Mouse (Mus musculus) testis, postnatal 10 days (tissue): Measurements from ENCODE around the gene Trp53.
A peak's percentile ranks its signal among the peaks of the same experiment; 100 is the strongest.
"Not testable (repeated sequence)": the region's sequence is repeated elsewhere in the genome, so short reads cannot be mapped to it uniquely, and the experiment has no call there.

Experiments used
- DNase-seq: peaks from one replicate; pipeline ENCODE4 v3.0.0; 2021; ENCODE audit warnings: low spot score

Gene Trp53

GRCm38 (mm10) chr11:69594853-69595252 lies 14.7 kb downstream of the Trp53 start:
- DNase-seq: no peak

GRCm38 (mm10) chr11:69599436-69599835 lies 19.3 kb downstream of the Trp53 start:
- DNase-seq: no peak

GRCm38 (mm10) chr11:69600098-69600497 lies 19.9 kb downstream of the Trp53 start:
- peak; percentile 93 for DNase-seq

GRCm38 (mm10) chr11:69601768-69602167 lies 21.6 kb downstream of the Trp53 start:
- no peak for DNase-seq

GRCm38 (mm10) chr11:69603516-69603915 lies 23.4 kb downstream of the Trp53 start:
- no peak for DNase-seq

- no peak for DNase-seq
These were observed 24.2 kb downstream of the Trp53 start for GRCm38 (mm10) chr11:69604347-69604746.

- peak; percentile 67 for DNase-seq
These were observed 24.9 kb downstream of the Trp53 start for GRCm38 (mm10) chr11:69604795-69605664.

- peak; percentile 91 for DNase-seq
These were observed 25.7 kb downstream of the Trp53 start, which contains the start of gene Atp1b2 for GRCm38 (mm10) chr11:69605726-69606490. Gene Atp1b2 (minus strand): TSS chr11:69605942.

- DNase-seq: no peak
These were observed 26.3 kb downstream of the Trp53 start for GRCm38 (mm10) chr11:69606491-69606795.

- DNase-seq: no peak
These were observed 26.7 kb downstream of the Trp53 start for GRCm38 (mm10) chr11:69606832-69607231.

- no peak for DNase-seq
These were observed 28.4 kb downstream of the Trp53 start for GRCm38 (mm10) chr11:69608525-69608924.

- no peak for DNase-seq
These were observed 29.3 kb downstream of the Trp53 start for GRCm38 (mm10) chr11:69609416-69609815.

GRCm38 (mm10) chr11:69610899-69611298 lies 30.7 kb downstream of the Trp53 start:
- peak; percentile 35 for DNase-seq

- peak; percentile 95 for DNase-seq
These were observed 33.5 kb downstream of the Trp53 start for GRCm38 (mm10) chr11:69613553-69614256.

GRCm38 (mm10) chr11:69614257-69614588 lies 34.1 kb downstream of the Trp53 start:
- not testable (repeated sequence) for DNase-seq

- no peak for DNase-seq
These were observed 36.6 kb downstream of the Trp53 start for GRCm38 (mm10) chr11:69616781-69617180.

- peak; percentile 51 for DNase-seq
These were observed 37.6 kb downstream of the Trp53 start, which contains the start of gene Shbg for GRCm38 (mm10) chr11:69617805-69618204. Gene Shbg (minus strand): TSS chr11:69617905.

GRCm38 (mm10) chr11:69620394-69621081 lies 40.4 kb downstream of the Trp53 start:
- peak; percentile 35 for DNase-seq

GRCm38 (mm10) chr11:69621571-69622268 lies 41.6 kb downstream of the Trp53 start, which contains the start of gene Sat2:
Gene Sat2 (plus strand): TSS chr11:69622024.
- peak; percentile 74 for DNase-seq

GRCm38 (mm10) chr11:69622406-69622805 lies 42.2 kb downstream of the Trp53 start:
- peak; percentile 56 for DNase-seq

GRCm38 (mm10) chr11:69623006-69623405 lies 42.8 kb downstream of the Trp53 start:
- peak; percentile 22 for DNase-seq
